Mouse (Mus musculus) c-Kit-positive CD71-positive TER-119-positive erythroid progenitor cells, embryonic 14.5 days (primary cell): ENCODE data around the gene Spg7.
"Not testable (repeated sequence)": the region's sequence is repeated elsewhere in the genome, so short reads cannot be mapped to it uniquely, and the experiment has no call there.

Source experiments
- DNase-seq: peaks from one replicate; pipeline ENCODE4 v3.0.0-alpha.2; 2013; ENCODE audit warnings: low spot score

Gene Spg7

DNA sequence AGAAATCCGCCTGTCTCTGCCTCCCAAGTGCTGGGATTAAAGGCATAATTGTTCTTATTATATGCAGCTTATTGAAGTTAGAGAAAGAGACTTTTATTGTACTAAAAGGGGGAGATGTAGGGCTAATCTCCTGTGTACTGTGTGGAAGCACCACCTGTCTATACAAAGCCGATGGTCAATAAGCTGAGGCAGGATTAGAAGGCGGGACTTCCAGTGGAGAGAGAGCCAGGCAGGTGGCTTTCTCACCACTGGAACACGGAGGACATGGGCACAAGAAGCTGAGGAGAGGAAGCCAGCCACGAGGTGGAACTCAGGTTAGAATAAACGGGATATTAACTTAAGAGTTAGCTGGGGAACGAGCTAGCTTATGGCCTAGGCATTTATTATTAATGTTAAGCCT lies at the start of gene Spg7:
Spg7 (plus strand) TSS at position 222 of the 400 bp plus-strand sequence.
- no peak for DNase-seq

DNA sequence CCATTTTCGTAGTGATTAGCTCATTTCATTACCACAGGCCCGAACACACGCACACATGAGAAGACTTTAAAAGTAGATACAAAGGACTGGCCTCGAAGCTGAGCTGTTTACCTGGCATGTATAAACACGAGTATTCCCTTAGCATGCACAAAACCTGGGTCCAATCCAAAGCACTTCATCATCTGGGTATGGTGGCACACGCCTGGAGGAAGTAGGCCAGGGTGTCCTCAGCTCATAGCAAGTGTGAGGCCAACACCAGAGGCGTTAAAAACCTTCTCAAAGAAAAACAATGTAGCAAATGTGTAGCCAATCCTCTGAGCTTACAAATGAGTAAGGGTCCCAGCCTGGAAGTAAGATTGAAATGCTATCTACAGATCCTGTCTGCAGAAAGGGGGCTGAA lies 48.3 kb upstream of the Spg7 start:
- no peak for DNase-seq

DNA sequence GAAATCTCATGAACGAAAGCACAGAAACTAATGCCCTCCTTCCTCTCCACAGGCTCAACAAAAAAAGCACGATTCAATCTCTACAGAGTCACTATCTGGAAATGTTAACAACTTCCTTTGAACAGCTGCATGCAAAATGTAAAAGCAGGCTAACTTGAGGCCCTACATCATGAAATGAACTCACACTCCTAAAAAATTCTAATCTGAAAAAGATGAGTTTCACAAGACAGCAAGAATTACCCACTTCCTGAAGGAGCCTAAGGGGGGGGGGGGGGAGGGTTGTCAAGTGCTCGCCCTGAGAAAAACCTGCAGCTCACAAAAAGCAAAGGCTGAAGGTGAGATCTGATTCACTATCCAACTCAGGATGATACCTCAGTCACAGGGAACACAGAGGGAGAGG lies 47.7 kb upstream of the Spg7 start:
- DNase-seq, result no peak

DNA sequence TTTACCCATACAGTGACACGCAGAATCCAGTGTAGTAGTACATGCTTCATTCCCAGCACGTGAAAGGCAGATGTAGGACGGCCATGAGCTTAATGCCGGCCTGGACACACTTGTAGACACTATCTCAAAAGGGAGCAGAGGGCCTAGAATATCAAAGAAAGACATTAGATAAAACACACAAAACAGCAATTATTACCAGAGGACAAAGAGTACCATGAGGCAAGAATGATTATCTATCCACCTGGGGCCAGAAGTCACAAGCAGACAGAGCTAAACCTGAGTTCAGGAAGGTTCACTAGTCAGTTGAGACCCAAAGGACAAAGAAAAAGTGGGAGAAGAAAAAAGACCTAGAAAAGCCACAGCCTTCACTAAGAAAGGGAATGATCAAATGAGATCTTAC lies 45.6 kb upstream of the Spg7 start:
- DNase-seq, result no peak

DNA sequence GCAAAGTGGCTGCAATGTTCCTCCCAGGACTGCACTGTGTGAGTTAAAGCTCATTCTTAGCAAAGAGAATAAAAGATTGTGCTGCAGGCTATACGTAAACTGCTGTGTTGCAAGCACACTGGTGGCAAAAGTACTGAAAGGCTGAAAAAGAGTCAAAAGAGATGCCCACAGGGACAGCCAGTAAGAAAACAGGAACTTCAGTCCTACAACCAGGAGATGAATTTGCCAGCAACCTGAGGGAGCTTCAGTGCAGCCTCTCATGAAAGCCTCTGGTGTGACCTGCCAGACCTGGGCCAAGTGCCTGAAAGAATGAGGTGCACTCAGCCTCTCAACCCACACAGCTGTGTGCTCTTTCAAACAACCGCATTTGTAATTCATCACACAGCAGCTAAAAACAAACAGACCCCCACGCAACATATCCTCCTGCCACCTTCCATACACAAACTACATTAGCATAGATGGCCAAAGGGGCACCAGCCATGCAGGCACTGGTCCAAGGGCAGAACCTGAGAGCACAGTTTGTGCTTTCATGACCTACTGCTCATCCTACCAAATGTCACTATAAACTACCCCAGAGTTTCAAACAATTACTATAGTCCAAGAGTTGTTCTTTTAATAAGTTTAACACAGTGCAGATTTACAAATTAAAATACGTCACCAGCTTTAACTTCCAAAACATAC lies 44.1 kb upstream of the Spg7 start:
- DNase-seq, result no peak

DNA sequence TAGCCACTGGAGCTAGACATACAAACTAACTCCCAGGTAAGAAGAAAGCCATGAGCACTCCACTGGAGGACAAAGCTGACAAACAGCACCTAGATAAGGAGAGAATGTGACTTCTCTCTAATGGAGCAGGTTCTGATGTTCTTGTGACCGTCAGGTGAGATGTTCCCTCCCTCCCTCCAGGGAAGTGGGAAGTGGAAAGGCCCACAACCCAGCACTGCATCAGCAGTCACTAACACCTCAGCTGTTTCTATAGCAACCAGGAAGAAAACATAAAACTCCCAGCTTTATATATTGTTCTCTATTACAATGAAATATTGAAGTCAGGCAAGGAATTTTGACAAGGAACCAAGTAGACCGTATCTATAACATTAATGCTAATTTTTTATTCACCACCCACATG lies 42.7 kb upstream of the Spg7 start:
- no peak for DNase-seq

DNA sequence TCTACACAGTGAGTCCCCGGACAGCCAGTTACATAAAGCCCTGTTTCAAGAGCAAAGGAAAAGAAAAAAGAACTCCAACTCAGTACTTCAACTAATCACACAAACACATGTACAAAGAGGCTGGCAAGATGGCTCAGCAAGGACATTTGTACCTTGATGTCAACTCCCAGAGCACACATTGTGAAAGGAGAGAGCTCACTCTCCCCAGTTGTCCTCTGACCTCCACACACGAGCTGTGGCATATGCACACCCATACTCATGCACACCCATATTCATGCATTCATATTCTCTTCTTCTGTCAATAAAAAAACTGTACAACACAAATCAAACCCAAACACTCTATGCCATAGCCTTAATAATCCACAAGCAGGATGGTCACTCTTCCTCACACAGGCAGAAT lies 41.9 kb upstream of the Spg7 start:
- DNase-seq, result no peak

DNA sequence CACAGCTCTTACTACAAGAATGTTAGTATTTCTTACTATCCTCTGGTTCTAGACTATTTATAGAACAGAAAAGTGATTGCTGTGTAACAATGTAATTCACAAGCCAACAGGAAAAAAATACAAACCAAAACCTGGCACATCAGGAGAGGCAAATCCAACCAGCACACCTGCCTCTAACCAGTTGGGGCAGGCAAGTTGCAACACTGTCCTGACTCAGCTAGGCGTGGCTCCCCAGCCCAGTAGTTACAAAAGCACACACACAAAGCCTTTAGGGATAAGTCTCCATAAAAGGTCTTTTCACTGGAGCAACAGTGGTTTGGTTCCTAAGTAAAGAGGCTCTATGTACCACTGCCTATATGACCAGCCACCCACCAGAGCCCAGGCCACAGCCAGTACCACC lies 41.5 kb upstream of the Spg7 start:
- DNase-seq, result no peak

DNA sequence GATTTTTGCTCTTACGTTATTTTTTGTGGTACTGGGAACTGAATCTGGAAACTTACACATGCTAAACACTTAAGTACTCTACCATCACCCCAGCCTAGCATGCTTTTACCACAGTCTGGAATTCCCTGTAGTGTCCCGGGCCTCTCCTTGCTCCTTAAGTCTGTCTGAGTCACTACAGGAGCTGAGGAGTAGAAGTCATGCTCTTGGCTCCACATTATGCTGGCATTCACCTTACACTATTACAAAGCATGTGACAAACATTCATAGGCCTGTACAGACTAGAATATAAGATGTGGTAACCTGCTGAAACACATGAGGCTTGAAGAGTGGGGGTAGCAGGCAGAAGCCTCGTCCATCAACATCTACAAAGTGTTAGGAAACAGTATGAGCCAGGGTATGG lies 40.0 kb upstream of the Spg7 start:
- no peak for DNase-seq

DNA sequence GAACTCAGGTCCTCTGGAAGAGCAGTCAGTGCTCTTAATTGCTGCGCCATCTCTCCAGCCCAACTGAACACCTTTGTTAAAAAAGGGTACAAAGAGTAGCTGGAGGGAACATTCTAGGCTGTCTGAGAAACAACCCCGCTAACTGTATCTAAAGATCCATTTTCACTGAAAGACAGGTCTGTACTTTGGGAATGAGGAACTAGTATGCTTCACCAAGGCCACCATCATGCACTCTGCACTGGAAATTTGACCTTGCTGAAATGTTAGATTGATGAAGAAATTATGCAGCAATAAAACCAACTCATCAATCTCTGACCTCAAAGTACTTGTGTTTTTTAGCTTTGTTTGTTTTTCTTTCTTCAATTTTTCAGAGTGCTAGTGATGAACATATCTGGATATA lies 38.5 kb upstream of the Spg7 start:
- DNase-seq, result no peak

DNA sequence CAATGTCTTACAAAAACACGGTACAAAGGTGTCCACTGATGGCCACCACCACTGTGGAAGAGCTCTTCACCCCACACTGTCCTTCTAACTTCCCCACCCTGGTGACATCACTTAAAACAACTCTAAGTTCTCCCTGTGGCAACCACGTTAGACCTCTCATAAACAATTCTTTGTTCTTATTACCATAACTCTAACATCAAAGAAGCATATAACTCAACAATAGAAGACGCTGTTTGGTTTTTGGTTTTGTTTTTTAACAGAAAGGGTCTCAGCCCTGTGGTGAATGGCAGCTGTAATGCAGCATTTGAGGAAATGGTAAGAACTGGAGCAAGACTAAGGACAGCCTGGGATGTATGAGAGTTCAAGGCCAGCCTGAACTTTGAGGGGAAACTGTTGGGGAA lies 36.8 kb upstream of the Spg7 start:
- no peak for DNase-seq

DNA sequence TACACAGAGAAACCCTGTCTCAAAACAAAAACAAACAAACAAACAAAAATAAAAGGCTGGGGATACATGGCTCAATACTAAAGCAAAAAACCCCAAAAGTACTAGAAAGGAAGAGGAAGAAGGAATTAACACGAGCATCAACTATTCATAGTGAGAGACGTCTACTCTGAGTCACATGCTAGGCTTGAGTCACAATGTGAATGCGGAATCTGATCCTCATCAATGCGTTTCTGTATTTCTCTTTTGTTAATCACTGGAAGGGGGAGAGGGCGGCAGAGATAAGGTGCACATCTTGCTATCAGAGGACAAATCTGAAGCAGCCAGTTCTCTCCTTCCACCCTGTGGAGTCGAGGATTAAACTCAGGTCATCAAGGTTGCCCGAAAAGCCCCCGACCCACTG lies 35.0 kb upstream of the Spg7 start:
- DNase-seq, result no peak

DNA sequence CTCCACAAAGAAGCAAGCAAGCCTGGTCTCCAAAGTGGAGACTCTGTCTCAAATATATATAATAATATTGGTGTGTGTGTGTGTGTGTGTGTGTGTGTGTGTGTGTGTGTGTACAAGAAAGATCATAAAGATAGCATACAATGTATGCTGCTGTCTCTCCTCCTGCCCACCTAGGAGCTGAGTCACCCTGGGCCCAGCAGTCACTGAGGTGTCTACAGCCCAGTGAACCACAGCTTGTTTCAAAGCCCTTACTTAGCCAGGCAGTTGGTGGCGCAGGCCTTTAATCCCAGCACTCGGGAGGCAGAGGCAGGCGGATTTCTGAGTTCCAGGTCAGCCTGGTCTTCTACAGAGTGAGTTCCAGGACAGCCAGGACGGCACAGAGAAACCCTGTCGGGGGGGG lies 32.7 kb upstream of the Spg7 start:
- not testable (repeated sequence) for DNase-seq

DNA sequence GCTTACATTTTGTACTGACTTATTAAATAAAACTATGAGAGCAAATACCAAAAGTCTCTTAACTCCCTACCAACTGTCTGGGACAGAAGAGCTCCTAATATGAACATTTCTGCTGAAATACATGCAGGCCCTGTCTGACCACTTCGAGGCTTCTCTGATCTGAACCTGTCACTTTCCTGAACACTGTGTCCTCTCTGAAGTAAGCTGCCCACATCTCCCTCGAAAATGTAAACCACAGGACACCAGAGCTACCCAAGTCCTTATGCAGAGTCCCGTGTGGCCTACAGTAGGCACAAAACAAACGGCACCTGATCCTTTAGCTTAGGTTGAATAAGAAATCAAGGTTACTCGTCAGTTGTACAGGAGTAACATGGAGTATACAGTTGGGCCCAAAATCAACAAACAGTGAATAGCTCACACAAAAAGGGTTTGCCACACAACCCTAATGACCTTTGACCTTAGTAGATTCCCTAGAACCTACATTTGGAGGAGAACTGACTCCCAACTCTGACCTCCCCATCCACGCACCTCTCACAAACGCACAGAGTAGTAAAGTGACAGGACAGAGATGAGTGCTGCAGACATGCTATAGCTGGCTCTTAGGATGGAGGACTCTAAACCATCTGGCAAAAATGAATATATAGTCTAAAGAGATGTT lies 31.3 kb upstream of the Spg7 start:
- DNase-seq, result no peak

DNA sequence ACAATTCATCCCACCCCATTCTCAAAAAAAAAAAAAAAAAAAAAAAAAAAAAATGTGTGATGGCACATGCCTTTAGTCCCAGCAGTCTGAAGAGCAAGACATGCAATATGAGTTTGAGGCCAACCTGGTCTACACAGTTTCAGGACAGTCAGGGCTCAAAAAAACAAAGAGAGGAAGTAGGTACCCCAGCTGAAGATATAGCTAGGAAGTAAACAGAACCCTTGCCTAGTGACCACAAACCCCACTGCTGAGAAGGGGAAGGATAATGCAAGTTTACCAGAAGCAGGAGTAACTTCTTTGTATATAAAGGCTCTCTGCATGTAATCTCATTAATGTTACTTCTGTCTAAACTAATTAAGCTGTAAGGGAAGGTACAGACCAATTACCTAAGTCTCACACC lies 30.0 kb upstream of the Spg7 start:
- no peak for DNase-seq

DNA sequence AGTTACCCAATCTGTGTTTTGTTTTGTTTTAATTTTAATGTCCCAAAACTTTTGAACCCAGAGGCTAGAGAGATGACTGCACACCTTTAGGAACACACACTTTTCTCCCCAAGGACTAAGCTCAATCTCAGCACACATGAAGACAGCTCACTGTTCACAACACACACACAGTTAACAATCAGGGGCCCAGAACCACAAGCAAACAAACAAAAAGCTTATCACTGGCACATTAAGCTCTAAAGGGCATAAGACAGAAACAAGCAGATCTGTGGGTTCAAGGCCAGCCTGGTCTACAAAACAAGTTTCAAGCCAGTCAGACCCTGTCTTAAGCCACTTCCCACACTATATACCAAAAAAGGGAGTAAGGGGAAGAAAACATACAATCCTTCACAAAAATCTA lies 29.3 kb upstream of the Spg7 start:
- no peak for DNase-seq

DNA sequence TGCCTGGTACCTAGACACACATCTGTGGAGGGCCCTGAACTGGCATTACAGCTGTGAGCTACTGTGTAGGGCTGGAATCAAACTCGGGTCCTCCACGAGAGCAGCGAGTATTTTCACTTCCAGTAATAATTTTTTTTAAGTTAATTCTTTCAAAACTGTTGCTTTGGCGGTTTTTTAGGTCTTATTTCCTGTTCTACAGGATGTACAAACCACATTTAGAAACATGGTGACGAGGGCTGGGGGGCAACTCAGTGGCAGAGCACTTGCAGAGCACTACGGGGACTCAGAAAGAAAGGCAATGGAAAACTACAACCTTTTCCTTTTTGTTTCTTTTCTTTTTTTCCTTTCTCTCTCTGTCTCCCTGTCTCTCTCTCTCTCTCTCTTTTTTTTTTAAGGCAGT lies 28.6 kb upstream of the Spg7 start:
- no peak for DNase-seq

DNA sequence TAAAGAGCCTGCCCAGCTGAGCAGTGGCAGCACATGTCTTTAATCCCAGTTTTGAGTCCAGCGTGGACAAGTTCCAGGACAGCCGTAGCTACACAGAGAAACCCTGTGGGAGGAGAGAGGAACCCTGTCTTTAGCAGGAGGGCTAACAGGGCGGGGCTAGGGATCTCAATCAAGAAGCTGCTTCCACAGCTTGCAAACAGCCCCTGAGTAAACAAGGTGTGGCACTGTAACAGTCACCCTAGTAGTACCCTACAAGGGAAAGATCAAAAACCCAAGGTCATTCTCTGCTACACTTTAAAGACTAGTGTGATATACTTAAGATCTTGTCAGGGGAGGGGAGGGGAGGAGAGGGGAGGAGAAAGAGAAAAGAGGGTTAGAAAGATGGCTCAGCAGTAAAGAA lies 25.8 kb upstream of the Spg7 start:
- DNase-seq, result peak; percentile 67

DNA sequence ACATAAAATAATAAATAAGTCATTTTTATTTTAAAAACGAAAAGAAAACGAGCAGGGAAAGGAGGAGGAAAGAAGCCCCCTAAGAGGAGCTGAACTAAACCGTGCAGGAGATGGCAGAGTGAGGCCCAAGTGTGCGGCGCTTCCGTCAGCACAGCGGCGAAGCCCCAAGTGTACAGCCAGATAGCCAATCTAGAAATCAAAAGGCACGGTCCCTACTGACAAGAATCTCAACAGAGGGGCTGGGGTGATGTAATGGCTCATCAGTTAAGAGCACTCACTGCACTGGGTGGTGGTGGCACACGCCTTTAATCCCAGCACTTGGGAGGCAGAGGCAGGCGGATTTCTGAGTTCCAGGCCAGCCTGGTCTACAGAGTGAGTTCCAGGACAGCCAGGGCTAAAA lies 25.3 kb upstream of the Spg7 start:
- DNase-seq, result no peak

DNA sequence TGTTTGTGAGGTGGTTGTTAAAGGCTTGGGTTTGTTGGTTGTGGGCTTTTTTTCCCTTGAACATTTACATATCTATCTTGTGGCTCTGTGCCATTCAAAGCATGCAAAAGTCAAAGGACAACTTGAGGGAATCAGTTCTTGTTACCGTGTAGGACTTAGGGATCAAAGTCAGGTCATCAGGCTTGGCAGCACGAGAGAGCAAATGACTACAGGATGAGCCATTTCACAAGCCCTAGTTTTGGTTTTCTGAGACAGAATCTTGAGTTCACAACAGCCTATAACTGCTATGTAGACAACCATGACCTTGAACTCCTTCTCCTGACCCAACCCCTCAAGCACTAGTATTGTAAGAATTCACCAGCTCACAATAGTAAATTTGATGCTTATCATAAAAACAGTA lies 24.4 kb upstream of the Spg7 start:
- DNase-seq, result no peak

DNA sequence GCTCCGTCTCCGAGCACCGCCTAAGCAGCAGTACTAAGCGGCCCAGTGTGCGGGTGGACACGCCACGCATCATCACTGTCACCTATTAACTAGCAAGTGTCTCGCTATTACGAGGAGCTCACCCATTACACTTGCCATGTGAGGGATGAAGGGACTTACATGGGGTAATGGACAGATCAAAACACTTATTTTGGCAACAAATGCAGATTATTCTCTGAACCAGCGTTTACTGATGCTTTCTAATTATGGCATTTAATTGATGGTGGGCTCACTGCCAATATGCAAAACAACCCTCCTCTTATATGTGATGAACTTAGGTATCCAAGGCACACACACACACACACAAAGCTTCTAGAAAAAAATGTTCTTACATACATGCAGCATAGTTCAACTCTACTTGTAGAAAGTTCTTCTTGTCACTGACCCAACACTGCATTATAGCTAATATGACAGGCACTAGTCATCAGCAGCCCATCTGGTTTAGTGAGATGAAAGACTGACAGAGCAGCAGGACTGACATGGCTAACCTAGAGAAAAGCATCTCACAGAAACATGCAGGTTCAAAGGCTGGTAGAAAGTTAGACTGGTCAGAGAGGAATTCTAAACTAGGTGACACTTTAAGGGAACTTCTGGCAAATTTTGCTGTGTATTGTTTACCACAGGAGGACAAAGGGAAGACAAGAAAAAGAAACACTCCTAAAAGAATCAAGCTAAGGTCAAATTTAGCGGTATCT lies 23.2 kb upstream of the Spg7 start:
- no peak for DNase-seq

DNA sequence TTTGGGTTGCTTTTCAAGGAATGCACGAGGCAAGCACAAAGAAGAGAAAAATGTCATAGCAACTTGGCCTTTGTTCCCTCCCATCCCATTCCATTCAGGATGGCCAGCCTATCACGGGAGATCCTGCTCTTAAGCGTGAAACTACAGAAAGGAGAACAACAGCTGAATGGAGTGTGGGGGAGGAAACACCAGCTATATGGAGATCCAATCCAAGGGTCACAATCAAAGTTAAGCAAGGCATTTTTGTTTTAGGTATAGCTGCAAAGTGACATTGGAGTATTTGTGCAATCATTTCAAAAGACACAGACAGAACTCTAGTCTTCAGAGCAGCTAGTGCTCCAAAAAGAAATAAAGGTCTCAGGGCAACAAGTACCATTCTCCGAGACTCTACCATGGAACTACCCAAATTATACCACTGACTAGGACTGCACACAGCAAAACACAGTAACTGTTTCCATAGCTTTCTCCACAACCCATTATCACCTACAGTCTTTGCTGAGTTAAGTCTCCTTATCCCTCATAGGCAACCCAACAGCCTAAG lies 22.6 kb upstream of the Spg7 start:
- no peak for DNase-seq
